Mouse (Mus musculus) kidney, adult 2 months (tissue): Measurements from ENCODE around the gene Samsn1. TPM values are rescaled to one million over a fixed set of nuclear protein-coding genes. Genes with fewer than 3 reads are reported as not detected.

Source experiments
- DNase-seq: peaks from one replicate; pipeline ENCODE4 v3.0.0; 2021
- H3K27ac ChIP-seq: fragments of 200-500 bp; 2 replicates; pipeline ENCODE4 v1.5.1; 2012; ENCODE audit warnings: low read depth, low read length, control low read depth, inconsistent platforms; ENCODE audit not compliant: insufficient read depth
- H3K27me3 ChIP-seq: fragments of 200-500 bp; replicated peaks from 2 replicates; pipeline ENCODE4 v1.6.1; 2012; ENCODE audit warnings: mild to moderate bottlenecking, moderate library complexity, low read length, inconsistent platforms; ENCODE audit not compliant: control insufficient read depth, insufficient read depth
- H3K36me3 ChIP-seq: fragments of 200-500 bp; 2 replicates; pipeline ENCODE4 v1.6.1; 2012; ENCODE audit warnings: mild to moderate bottlenecking, moderate library complexity, low read length, inconsistent platforms; ENCODE audit not compliant: control insufficient read depth, insufficient read depth
- H3K4me1 ChIP-seq: fragments of 200-500 bp; 2 replicates; pipeline ENCODE4 v1.6.1; 2011; ENCODE audit warnings: low read length; ENCODE audit not compliant: control insufficient read depth, insufficient read depth
- H3K4me3 ChIP-seq: fragments of 200-500 bp; 2 replicates; pipeline ENCODE4 v1.5.1; 2011; ENCODE audit warnings: mild to moderate bottlenecking, low read depth, low read length, control low read depth; ENCODE audit not compliant: insufficient read depth
- CTCF ChIP-seq: fragments of 200-500 bp; conservative IDR thresholded peaks from 2 replicates; pipeline ENCODE4 v1.5.1; 2011; ENCODE audit warnings: low read depth, mild to moderate bottlenecking, control low read depth, low read length, moderate library complexity, mixed read lengths; ENCODE audit not compliant: insufficient read depth, insufficient read length
- POLR2A ChIP-seq: fragments of 200-500 bp; IDR thresholded peaks from one replicate; pipeline ENCODE4 v1.6.1; 2011; ENCODE audit warnings: low read depth, low read length, control low read depth
- WGBS: fragments of 180-500 bp; shearing (Covaris S2); methylation state at CpG from one replicate; pipeline ENCODE4 v1.1.7; 2018; 5-methylcytosine and 5-hydroxymethylcytosine counted together
- polyA plus RNA-seq: library from polyadenylated mRNA; depleted of rRNA; stranded (reverse); fragments of >200 nt; gene quantifications from 2 replicates; pipeline ENCODE4 v1.2.3, GENCODE M21; 2012; rRNA removed

Gene Samsn1
- polyA plus RNA-seq: 0.27 and 1.1 TPM in 2 replicates

GRCm38 (mm10) chr16:76022181-76022580, at the start of gene Samsn1:
Gene Samsn1, minus strand, starts transcription at chr16:76022281.
- DNase-seq: no peak
- H3K4me3 ChIP-seq: no peak within 1 kb of the TSS
- no peaks in the 10 kb centered on the region for H3K4me1 ChIP-seq
- no peaks in the 10 kb centered on the region for H3K36me3 ChIP-seq
- WGBS: 83% methylated on average over 7 of the region's 7 CpGs
- no peak within 1 kb of the TSS for H3K27ac ChIP-seq
- TF ChIP-seq CTCF (no peak), POLR2A (no peak)
- H3K27me3 ChIP-seq: no peaks in the 10 kb centered on the region

- no peaks in the 10 kb centered on the region for H3K4me1 ChIP-seq
- H3K27ac ChIP-seq: no peak overlapping the region
- H3K27me3 ChIP-seq: no peaks in the 10 kb centered on the region
- no peaks in the 10 kb centered on the region for H3K36me3 ChIP-seq
- TF ChIP-seq CTCF: no peak
- no peak for TF ChIP-seq POLR2A
- no peak for DNase-seq
- H3K4me3 ChIP-seq: no peak overlapping the region
- WGBS: 92% methylated on average over 14 of the region's 14 CpGs
Measured at GRCm38 (mm10) chr16:76066082-76066635, 44.1 kb upstream of the Samsn1 start.

- Histone ChIP-seq H3K36me3 (no peaks in the 10 kb centered on the region), H3K4me1 (no peaks in the 10 kb centered on the region), H3K4me3 (no peak overlapping the region), H3K27ac (no peak overlapping the region), H3K27me3 (no peaks in the 10 kb centered on the region)
- 93% methylated on average over 7 of the region's 7 CpGs for WGBS
- TF ChIP-seq CTCF: no peak
- TF ChIP-seq POLR2A: no peak
- DNase-seq: no peak
Measured at GRCm38 (mm10) chr16:76054976-76055375, 32.9 kb upstream of the Samsn1 start.

GRCm38 (mm10) chr16:76054079-76054478, 32.0 kb upstream of the Samsn1 start:
- Histone ChIP-seq H3K4me3 (no peak overlapping the region), H3K27ac (no peak overlapping the region)

GRCm38 (mm10) chr16:76053537-76053936, 31.5 kb upstream of the Samsn1 start:
- DNase-seq: peak; percentile 9
- no peaks in the 10 kb centered on the region for H3K4me1 ChIP-seq
- H3K27ac ChIP-seq: no peak overlapping the region
- H3K36me3 ChIP-seq: no peaks in the 10 kb centered on the region
- WGBS: 83% methylated on average over 8 of the region's 8 CpGs
- TF ChIP-seq POLR2A: no peak
- TF ChIP-seq CTCF: no peak
- no peak overlapping the region for H3K4me3 ChIP-seq
- H3K27me3 ChIP-seq: no peaks in the 10 kb centered on the region

More at GRCm38 (mm10) chr16:76054079-76054478, 32.0 kb upstream of the Samsn1 start:
- DNase-seq: no peak
- TF ChIP-seq POLR2A (no peak), CTCF (no peak)
- Histone ChIP-seq H3K36me3 (no peaks in the 10 kb centered on the region), H3K4me1 (no peaks in the 10 kb centered on the region), H3K27me3 (no peaks in the 10 kb centered on the region)
- 75% methylated on average over 4 of the region's 4 CpGs for WGBS

GRCm38 (mm10) chr16:76047066-76047465, 25.0 kb upstream of the Samsn1 start:
- Histone ChIP-seq H3K4me1 (no peaks in the 10 kb centered on the region), H3K4me3 (no peak overlapping the region), H3K27me3 (no peaks in the 10 kb centered on the region), H3K27ac (no peak overlapping the region), H3K36me3 (no peaks in the 10 kb centered on the region)
- no peak for DNase-seq
- 41% methylated on average over 3 of the region's 3 CpGs for WGBS
- TF ChIP-seq POLR2A (no peak), CTCF (no peak)

GRCm38 (mm10) chr16:76040319-76040945, 18.4 kb upstream of the Samsn1 start:
- Histone ChIP-seq H3K27ac (no peak overlapping the region), H3K4me1 (no peaks in the 10 kb centered on the region), H3K27me3 (no peaks in the 10 kb centered on the region), H3K36me3 (no peaks in the 10 kb centered on the region), H3K4me3 (no peak overlapping the region)
- DNase-seq: no peak
- TF ChIP-seq POLR2A: no peak
- TF ChIP-seq CTCF: no peak
- 86% methylated on average over 6 of the region's 6 CpGs for WGBS
